Mouse (Mus musculus) induced T-regulatory cell, adult 2 months (primary cell): ENCODE measurements around the gene 5330417C22Rik.

ENCODE experiments used
- DNase-seq: peaks from one replicate; pipeline ENCODE4 v3.0.0-alpha.2; 2012; ENCODE audit warnings: low read depth

5330417C22Rik gene

GRCm38 (mm10) chr3:108458380-108458779 is 78.0 kb downstream of the 5330417C22Rik start:
- peak; percentile 76 for DNase-seq

- no peak for DNase-seq
These were observed 82.2 kb downstream of the 5330417C22Rik start for GRCm38 (mm10) chr3:108454172-108454571.

GRCm38 (mm10) chr3:108451969-108452368 is 84.4 kb downstream of the 5330417C22Rik start:
- no peak for DNase-seq

GRCm38 (mm10) chr3:108445366-108445705 is 91.0 kb downstream of the 5330417C22Rik start:
- no peak for DNase-seq

GRCm38 (mm10) chr3:108444698-108445365 is 91.5 kb downstream of the 5330417C22Rik start, which contains the start of gene Sars:
Sars (minus strand) TSS chr3:108445209.
- DNase-seq, result peak; percentile 94

- peak; percentile 81 for DNase-seq
These were observed 92.3 kb downstream of the 5330417C22Rik start for GRCm38 (mm10) chr3:108444029-108444428.

- no peak for DNase-seq
These were observed 100.0 kb downstream of the 5330417C22Rik start for GRCm38 (mm10) chr3:108436380-108436714.

- DNase-seq, result peak; percentile 48
These were observed 100.5 kb downstream of the 5330417C22Rik start for GRCm38 (mm10) chr3:108435701-108436379.

- no peak for DNase-seq
These were observed 102.3 kb downstream of the 5330417C22Rik start for GRCm38 (mm10) chr3:108433881-108434495.

- DNase-seq, result no peak
These were observed 103.0 kb downstream of the 5330417C22Rik start for GRCm38 (mm10) chr3:108433188-108433880.

- DNase-seq, result no peak
These were observed 103.7 kb downstream of the 5330417C22Rik start for GRCm38 (mm10) chr3:108432542-108433187.

- no peak for DNase-seq
These were observed 110.7 kb downstream of the 5330417C22Rik start for GRCm38 (mm10) chr3:108425624-108426018.

GRCm38 (mm10) chr3:108424944-108425623 is 111.3 kb downstream of the 5330417C22Rik start:
- DNase-seq, result no peak

GRCm38 (mm10) chr3:108423844-108424801 is 112.2 kb downstream of the 5330417C22Rik start:
- DNase-seq, result peak; percentile 44

- DNase-seq, result no peak
These were observed 113.3 kb downstream of the 5330417C22Rik start for GRCm38 (mm10) chr3:108423006-108423405.

- DNase-seq, result peak; percentile 80
These were observed 120.5 kb downstream of the 5330417C22Rik start for GRCm38 (mm10) chr3:108415831-108416223.

- DNase-seq, result no peak
These were observed 121.2 kb downstream of the 5330417C22Rik start, which contains the start of gene Celsr2 for GRCm38 (mm10) chr3:108414857-108415830. Celsr2 (minus strand) TSS chr3:108415552.

GRCm38 (mm10) chr3:108413634-108414360 is 122.5 kb downstream of the 5330417C22Rik start:
- DNase-seq, result no peak
